Mouse (Mus musculus) testis, adult 2 months (tissue): ENCODE results near the gene Ralgapa2.

Experiments used
- CTCF ChIP-seq: fragments of 200-500 bp; IDR thresholded peaks from 2 replicates; pipeline ENCODE4 v1.5.1; 2012; ENCODE audit warnings: low read depth, mild to moderate bottlenecking, inconsistent platforms, low read length, moderate library complexity; ENCODE audit not compliant: control insufficient read depth, insufficient read depth, insufficient replicate concordance
- POLR2A ChIP-seq: fragments of 200-500 bp; IDR thresholded peaks from 2 replicates; pipeline ENCODE4 v1.6.1; 2012; ENCODE audit warnings: low read depth, mild to moderate bottlenecking, inconsistent platforms, low read length, moderate library complexity; ENCODE audit not compliant: control insufficient read depth

GRCm38 (mm10) chr2:146293538-146293937 lies 218.6 kb downstream of the Ralgapa2 start:
- TF ChIP-seq POLR2A (no peak), CTCF (no peak)
